Mouse (Mus musculus): ENCODE data around the gene Creg2. TPM values are rescaled to one million over a fixed set of nuclear protein-coding genes. Genes with fewer than 3 reads are reported as not detected.
"Not testable (repeated sequence)": the region's sequence is repeated elsewhere in the genome, so short reads cannot be mapped to it uniquely, and the experiment has no call there.

The Creg2 gene
- polyA plus RNA-seq, 1 experiment from 2014 or later = 0.55 TPM

DNA sequence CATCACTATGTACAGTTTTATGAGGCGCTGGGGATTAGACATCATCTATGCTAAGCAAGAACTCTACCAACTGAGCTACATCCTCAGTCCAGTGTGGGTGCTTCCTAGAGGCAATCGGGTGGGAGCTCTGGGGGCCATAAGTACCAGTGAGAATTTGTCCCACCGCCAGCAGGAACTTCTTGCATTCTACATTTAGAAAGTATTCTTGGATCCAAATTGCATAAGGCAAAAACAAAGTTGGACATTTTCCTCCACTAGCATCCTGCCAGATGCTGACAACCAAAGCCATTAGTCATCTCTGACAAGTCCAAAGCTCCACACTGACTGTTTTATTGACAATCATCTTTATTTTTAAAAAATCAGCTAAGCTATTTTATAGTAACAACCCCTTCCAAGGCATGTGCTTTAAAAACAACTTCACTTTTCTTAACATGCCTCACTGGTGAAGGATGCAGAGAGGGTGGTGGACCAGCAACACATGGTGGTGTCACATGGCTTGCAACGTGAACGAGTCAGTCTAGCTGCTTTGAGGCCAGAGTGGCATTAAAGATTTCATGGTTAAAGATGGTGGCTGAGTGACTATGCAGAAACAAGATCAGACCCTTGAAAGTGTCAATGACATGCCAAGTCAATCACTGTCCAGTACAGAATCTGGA, 25.1 kb upstream of the Creg2 start:
- ATAC-seq (ENCODE audit: insufficient number of reproducible peaks, low FRiP score, low TSS enrichment, low read depth) = no peak
- no peak overlapping the region for H3K9ac ChIP-seq
- H3K9me3 ChIP-seq = no peaks in the 10 kb centered on the region
- H3K27me3 ChIP-seq = no peaks in the 10 kb centered on the region
- H3K4me3 ChIP-seq = no peak overlapping the region
- no peaks in the 10 kb centered on the region for H3K4me1 ChIP-seq
- H3K4me2 ChIP-seq = no peak overlapping the region
- H3K36me3 ChIP-seq = no peaks in the 10 kb centered on the region
- no peak overlapping the region for H3K27ac ChIP-seq
- WGBS = 72% methylated on average over 5 of the region's 5 CpGs

DNA sequence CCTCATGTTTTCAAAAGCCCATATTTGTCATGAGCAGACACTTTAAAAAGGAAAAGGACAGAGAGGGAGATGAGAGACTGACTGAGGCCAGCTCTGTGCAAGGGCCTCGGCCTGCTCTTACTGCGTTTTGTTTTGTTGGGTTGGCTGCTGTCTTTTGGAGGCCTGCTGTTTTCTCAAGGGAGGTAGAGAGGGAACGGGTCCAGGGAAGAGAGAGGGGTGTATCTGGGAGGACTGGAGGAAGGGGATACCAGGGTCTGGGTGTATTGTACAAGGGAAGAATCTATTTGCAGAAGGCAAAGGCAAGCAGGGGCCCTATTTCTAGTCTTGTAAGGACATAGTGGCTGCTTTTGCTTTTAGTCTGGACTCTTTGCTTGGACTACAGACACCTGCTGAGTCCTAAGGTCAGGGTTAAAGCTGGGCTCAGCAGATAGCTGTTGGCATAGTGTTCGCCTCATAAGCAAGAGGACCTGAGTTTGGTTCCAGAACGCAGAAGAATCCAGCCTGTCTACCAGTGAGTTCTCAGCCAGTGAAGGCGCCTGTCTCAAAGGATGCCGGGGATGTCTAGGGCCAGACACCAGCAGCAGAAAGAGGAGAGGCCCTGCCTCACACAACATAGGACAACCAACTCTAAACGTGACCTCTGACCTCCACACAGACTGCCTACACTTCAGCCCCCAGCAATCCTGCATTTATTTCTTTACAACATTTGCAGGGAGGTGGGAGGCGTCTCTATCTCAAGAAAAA, 21.3 kb upstream of the Creg2 start:
- 85% methylated on average over 9 of the region's 9 CpGs for WGBS
- Histone ChIP-seq H3K27me3 (no peaks in the 10 kb centered on the region), H3K4me2 (no peak overlapping the region), H3K9me3 (no peaks in the 10 kb centered on the region), H3K36me3 (no peaks in the 10 kb centered on the region), H3K27ac (no peak overlapping the region), H3K4me3 (no peak overlapping the region), H3K4me1 (no peaks in the 10 kb centered on the region), H3K9ac (no peak overlapping the region)
- ATAC-seq (ENCODE audit: insufficient number of reproducible peaks, low FRiP score, low TSS enrichment, low read depth) = no peak

DNA sequence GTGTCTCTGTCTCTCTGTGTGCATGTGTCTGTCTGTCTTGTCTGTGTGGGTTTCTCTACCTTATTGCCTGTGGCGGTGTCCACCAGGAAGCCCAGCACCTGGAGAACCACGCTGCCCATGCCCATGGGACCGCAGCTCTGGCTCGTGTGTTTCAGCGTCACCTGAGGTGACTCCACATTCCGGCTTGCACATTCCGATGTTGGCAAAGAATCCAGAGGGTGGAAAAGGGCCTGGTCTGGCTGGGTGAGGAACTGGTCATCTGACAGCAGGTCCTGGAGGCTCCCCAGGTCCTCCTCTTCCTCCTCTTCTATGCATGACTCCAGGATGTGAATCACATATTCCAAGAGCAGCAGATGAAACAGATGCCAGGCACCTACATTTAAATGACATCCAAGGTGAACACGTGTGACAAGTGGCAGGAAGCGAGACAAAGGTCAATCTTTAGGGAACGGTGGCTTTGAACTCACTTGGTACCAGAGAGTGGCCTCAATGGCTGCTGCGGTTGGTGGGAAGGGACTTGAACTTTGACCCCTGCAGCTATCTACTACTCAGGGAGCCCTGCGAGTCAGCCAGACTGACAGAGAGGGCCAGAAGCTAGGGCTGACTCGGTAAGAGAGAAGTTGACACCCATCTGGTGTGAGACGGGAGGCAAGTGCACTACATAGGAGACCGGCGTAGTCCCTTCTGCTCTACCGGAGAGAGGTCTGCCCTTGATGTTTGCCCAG, 19.1 kb upstream of the Creg2 start:
- Histone ChIP-seq H3K36me3 (no peaks in the 10 kb centered on the region), H3K9ac (no peak overlapping the region), H3K27me3 (no peaks in the 10 kb centered on the region), H3K27ac (no peak overlapping the region), H3K4me2 (no peak overlapping the region), H3K9me3 (no peaks in the 10 kb centered on the region), H3K4me1 (no peaks in the 10 kb centered on the region), H3K4me3 (no peak overlapping the region)
- 85% methylated on average over 17 of the region's 17 CpGs for WGBS
- no peak for ATAC-seq (ENCODE audit: insufficient number of reproducible peaks, low FRiP score, low TSS enrichment, low read depth)

DNA sequence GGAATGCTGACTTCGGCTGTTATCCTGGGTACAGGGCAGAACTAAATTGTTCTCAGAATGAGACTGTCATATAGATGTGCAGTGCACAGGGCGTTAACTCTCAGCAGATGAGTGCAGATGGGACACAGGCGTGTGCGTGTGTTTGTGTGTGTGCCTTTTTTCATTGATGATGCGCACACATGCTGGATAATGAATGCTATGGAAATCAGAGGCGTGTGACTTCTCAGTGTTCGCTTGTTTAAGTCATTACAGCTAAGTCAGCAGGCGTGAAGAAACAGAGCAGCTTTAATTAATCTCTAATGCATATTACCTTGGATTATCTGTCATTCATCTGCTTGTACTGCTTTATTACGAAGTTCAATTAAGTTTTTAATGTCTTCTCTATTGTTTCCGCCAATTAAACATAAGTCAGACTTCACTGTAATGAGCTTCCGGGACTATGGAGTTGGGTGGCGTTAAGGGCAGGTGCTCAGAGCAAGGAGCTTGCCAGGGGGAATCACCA, 15.5 kb upstream of the Creg2 start:
- no peaks in the 10 kb centered on the region for H3K27me3 ChIP-seq
- H3K4me1 ChIP-seq = no peaks in the 10 kb centered on the region
- no peak overlapping the region for H3K4me2 ChIP-seq
- no peak overlapping the region for H3K27ac ChIP-seq
- H3K9ac ChIP-seq = no peak overlapping the region
- H3K4me3 ChIP-seq = no peak overlapping the region
- WGBS = 80% methylated on average over 12 of the region's 12 CpGs
- ATAC-seq (ENCODE audit: insufficient number of reproducible peaks, low FRiP score, low TSS enrichment, low read depth) = no peak
- H3K9me3 ChIP-seq = no peaks in the 10 kb centered on the region
- H3K36me3 ChIP-seq = no peaks in the 10 kb centered on the region

DNA sequence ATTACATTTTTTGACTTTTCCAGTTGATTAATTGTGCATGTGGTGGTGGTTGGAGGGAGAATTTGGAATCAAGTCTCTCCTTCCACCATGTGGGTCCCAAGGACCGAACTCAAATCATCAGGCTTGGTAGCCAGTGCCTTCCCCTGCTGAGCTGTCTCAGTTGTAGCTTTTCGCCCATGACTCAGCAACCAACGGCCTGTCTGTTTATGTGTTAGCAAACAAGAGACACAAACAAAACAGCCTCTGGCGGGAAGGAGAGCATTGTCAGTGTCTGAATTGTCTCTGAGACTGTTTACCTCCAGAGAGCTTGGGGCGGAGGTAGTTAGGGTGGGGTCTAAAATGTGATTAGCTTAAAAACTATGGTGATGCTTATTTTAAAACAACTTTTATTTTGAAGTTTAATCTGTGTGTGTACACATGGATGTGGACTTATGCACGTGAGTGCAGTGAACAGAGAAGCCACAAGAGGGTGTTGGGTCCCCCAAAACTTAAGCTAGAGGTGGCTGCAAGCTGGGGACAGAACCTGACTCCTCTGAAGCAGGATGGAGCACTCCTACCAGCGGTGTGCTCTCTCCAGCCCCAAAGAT, 12.9 kb upstream of the Creg2 start:
- no peaks in the 10 kb centered on the region for H3K36me3 ChIP-seq
- H3K4me2 ChIP-seq = no peak overlapping the region
- no peaks in the 10 kb centered on the region for H3K27me3 ChIP-seq
- no peak overlapping the region for H3K4me3 ChIP-seq
- 85% methylated on average over 7 of the region's 7 CpGs for WGBS
- no peaks in the 10 kb centered on the region for H3K4me1 ChIP-seq
- H3K9me3 ChIP-seq = no peaks in the 10 kb centered on the region
- no peak overlapping the region for H3K9ac ChIP-seq
- no peak overlapping the region for H3K27ac ChIP-seq
- ATAC-seq (ENCODE audit: insufficient number of reproducible peaks, low FRiP score, low TSS enrichment, low read depth) = no peak

DNA sequence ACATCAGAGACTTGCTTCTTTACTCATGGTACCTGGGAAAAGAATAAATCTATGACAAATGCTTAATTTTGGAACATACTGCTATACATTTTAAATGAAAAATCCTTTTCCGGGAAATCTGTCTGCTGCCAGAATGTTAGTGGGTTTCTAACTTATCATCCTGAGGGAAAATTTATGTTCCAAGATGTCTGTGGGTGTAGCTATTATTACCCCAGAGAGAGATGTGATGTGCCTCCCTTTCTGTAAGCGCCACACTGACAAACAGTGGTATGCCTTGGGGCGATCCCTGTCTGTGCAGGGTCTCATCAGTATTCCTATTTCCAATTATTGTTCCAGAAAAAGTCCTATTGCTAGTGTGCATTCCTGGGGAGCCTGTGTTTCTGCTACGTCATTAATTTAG, 11.8 kb upstream of the Creg2 start:
- Histone ChIP-seq H3K9ac (no peak overlapping the region), H3K27me3 (no peaks in the 10 kb centered on the region), H3K4me2 (no peak overlapping the region), H3K27ac (no peak overlapping the region), H3K4me1 (no peaks in the 10 kb centered on the region), H3K9me3 (no peaks in the 10 kb centered on the region), H3K4me3 (no peak overlapping the region), H3K36me3 (no peaks in the 10 kb centered on the region)
- ATAC-seq (ENCODE audit: insufficient number of reproducible peaks, low FRiP score, low TSS enrichment, low read depth) = no peak
- WGBS = 71% methylated on average over 4 of the region's 4 CpGs

DNA sequence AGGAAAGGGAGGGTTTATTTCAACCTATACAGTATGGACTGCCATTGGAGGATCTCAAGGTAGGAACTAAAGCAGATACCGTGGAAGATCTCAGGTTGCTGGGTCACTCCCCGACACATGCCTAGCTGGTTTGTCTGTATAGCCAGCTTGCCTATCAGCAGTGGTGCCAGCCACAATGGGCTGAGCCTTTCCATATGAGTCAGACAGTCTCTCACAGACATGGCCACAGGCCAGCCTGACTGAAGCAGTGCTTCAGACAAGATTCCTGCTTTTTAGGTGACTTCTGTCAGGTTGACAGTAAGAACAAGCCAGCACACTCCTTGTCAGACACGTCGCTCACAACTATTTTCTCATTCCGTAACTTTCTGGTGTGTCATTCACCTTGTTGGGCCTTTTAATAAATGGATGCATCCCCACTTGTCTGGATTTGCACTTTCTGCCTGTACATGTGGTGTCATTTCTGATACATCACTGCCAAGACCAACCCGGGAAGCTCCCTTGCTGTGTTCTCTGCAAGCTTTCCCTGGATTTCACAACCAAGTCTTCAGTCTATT, 5.8 kb upstream of the Creg2 start:
- Histone ChIP-seq H3K4me2 (no peak overlapping the region), H3K27me3 (peaks cover 11% of the 10 kb centered on the region; the same call in 1 of the 2 replicates), H3K4me1 (no peaks in the 10 kb centered on the region), H3K27ac (peak overlapping the region; percentile 43; the same call in 1 of the 2 replicates), H3K4me3 (no peak overlapping the region), H3K9me3 (no peaks in the 10 kb centered on the region), H3K9ac (no peak overlapping the region), H3K36me3 (no peaks in the 10 kb centered on the region)
- 61% methylated on average over 6 of the region's 6 CpGs for WGBS
- ATAC-seq (ENCODE audit: insufficient number of reproducible peaks, low FRiP score, low TSS enrichment, low read depth) = no peak

DNA sequence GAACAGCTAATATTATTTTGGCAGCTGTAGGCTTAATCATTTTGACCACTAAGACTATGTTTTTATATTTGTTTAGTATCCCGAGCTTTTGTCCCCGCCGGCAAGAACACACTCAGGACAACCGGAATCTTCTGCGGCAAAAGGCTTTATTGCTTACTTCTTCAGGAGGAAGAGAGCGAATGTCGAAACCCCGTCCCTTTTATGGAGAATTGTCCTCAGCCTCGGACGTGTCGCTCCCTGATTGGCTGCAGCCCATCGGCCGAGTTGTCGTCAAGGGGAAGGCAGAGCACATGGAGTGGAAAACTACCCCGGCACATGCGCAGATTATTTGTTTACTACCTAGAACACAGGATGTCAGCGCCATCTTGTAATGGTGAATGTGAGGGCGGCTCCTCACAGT, 3.6 kb upstream of the Creg2 start:
- ATAC-seq (ENCODE audit: insufficient number of reproducible peaks, low FRiP score, low TSS enrichment, low read depth); H3K9ac ChIP-seq; H3K27ac ChIP-seq; H3K9me3 ChIP-seq; H3K4me3 ChIP-seq; H3K36me3 ChIP-seq; H3K4me2 ChIP-seq: not testable (repeated sequence)
- peaks cover 13% of the 10 kb centered on the region for H3K4me1 ChIP-seq
- WGBS = 87% methylated on average over 18 of the region's 18 CpGs
- H3K27me3 ChIP-seq = peaks cover 29% of the 10 kb centered on the region

DNA sequence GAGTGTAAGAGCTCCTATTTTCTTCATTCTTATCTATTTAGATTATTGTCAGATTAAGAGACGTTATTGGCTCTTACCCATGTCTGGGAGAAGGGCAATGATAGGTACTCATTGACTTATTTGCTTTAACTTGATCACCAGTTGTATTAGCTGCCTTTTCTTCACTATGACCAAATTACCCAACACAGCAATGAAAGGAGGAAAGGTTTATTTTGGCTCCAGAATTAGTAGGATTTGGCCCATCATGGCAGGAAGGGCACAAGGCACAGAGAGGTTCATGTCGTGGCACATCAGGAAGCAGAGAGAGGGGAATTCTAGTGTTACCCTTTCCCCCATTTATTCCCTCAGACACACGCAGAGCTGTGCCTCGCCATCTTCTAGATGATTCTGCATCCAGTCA, 1.8 kb upstream of the Creg2 start:
- Histone ChIP-seq H3K36me3 (no peaks in the 10 kb centered on the region), H3K4me2 (no peak overlapping the region), H3K4me3 (no peak overlapping the region), H3K27ac (no peak overlapping the region), H3K4me1 (peaks cover 17% of the 10 kb centered on the region), H3K27me3 (peaks cover 42% of the 10 kb centered on the region), H3K9me3 (no peaks in the 10 kb centered on the region), H3K9ac (no peak overlapping the region)
- ATAC-seq (ENCODE audit: insufficient number of reproducible peaks, low FRiP score, low TSS enrichment, low read depth) = no peak
- WGBS = 78% methylated on average over 4 of the region's 4 CpGs

DNA sequence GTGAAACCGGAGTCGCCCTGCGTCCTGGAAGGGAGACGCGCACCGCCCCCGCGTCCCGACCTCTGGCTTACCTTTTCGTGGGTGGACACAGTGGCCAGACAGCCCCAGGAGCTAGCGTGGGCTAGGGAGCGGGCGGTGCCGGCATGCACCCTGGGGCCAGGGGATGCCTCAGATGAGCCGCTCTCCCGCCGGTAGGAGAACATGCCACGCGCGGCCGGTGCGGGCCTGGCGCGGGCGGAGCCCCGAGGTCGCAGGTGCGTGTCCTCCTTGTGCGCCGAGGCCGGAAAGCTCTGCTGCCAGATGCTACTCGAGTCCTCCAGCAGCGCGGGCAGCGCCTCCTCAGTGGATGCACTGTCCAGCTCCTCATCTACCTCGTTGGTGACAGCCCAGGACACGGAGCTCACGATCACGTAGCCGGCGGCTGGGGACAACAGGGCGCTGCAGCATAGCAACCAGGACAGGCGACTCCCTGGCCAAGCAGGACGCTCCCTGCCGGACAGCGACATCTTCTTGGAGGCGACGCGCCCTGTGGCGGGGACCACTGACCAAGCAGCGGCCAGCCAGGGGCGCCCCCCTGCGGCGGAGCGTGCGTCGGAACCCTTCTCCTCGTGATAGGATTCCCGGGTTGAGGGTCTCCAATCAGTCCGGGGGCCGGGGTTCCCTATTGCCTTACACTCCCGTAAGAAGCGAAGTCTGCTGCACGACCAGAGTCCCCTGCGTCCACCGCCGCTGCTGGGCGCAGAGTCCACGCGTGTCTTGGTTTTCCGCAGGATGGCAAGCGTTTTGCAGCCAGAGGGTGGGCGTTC, 636 bp downstream of the Creg2 start:
- H3K27me3 ChIP-seq = peaks cover 52% of the 10 kb centered on the region
- peak; percentile 61; the same call in 1 of the 2 replicates for ATAC-seq (ENCODE audit: insufficient number of reproducible peaks, low FRiP score, low TSS enrichment, low read depth)
- H3K9ac ChIP-seq = peak overlapping the region; percentile 23
- under 1% methylated on average over 73 of the region's 73 CpGs for WGBS
- no peak overlapping the region for H3K27ac ChIP-seq
- peaks cover 21% of the 10 kb centered on the region for H3K4me1 ChIP-seq
- H3K4me3 ChIP-seq = peak overlapping the region; percentile 52
- H3K4me2 ChIP-seq = peak overlapping the region; percentile 99
- H3K36me3 ChIP-seq = no peaks in the 10 kb centered on the region
- no peaks in the 10 kb centered on the region for H3K9me3 ChIP-seq
